ENCODE assay signal across 8 mouse cellular contexts in the genomic region with DNA sequence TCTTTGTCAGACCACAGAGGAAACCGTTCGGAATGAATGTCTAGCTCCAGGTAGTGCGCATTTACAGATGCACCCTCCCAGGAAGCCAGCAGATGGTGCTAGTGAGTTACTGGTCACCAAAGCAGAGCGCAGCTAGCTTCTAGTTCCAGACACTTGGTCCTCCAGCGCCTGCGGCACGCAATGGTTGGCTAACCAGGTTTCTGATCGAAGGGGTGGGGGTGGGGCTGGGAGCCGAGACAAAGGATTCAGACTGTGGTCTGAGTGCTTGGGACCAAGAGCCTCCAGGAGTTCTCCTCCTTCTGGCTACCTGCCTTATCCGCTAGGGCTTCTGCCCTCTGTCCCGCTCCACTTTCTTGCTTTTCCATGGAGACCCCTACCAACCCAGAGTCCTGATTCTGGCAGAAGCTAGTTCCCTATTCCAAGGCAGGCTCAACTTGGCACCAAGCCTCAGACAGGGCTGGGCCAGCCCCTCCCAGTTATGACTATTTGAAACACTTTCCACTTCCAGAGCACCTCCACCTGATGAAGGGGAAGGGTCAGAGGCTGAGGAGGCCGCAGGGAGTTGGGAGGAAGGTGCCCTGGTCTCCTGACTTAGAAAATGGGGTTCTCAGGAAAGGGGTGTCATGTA. TPM values are rescaled to one million over a fixed set of nuclear protein-coding genes. Genes with fewer than 3 reads are reported as not detected.
DNase-seq lines count a peak whose midpoint lies in the region; ATAC-seq and TF ChIP-seq lines count a peak whose summit lies in the region.

No protein-coding gene starts in this region.

- TF ChIP-seq EP300 in heart, adult 2 months (IDR thresholded peaks at IDR 0.05; ENCODE audit: insufficient read depth, low read depth, low read length), result peak; percentile 75; the same call in 1 of the 2 replicates

- no peak overlapping the region for H3K27ac ChIP-seq in heart, adult 2 months
- H3K27ac ChIP-seq in kidney, adult 2 months (ENCODE audit: insufficient read depth, low read depth, low read length), result no peak overlapping the region
- peak overlapping the region; percentile 41 for H3K27ac ChIP-seq in limb, embryonic 12.5 days
- H3K27ac ChIP-seq in midbrain, embryonic 13.5 days, result no peak overlapping the region

- no peaks in the 10 kb centered on the region for H3K27me3 ChIP-seq in heart, adult 2 months (ENCODE audit: control insufficient read depth, insufficient read depth, low read length)
- no peaks in the 10 kb centered on the region for H3K27me3 ChIP-seq in kidney, adult 2 months (replicated peaks; ENCODE audit: control insufficient read depth, insufficient read depth, low read length)
- peaks cover 6% of the 10 kb centered on the region; the same call in 1 of the 2 replicates for H3K27me3 ChIP-seq in limb, embryonic 12.5 days
- peaks cover 26% of the 10 kb centered on the region for H3K27me3 ChIP-seq in midbrain, embryonic 13.5 days

- TF ChIP-seq CTCF in heart, adult 2 months (IDR thresholded peaks at IDR 0.05), result peak; percentile 82
- TF ChIP-seq CTCF in kidney, adult 2 months (conservative IDR thresholded peaks at IDR 0.05; ENCODE audit: insufficient read depth, insufficient read length, low read depth, low read length), result peak; percentile 98

- H3K36me3 ChIP-seq in heart, adult 2 months (ENCODE audit: control insufficient read depth, insufficient read depth, low read length), result no peaks in the 10 kb centered on the region
- H3K36me3 ChIP-seq in kidney, adult 2 months (ENCODE audit: control insufficient read depth, insufficient read depth, low read length), result no peaks in the 10 kb centered on the region
- H3K36me3 ChIP-seq in limb, embryonic 12.5 days, result no peaks in the 10 kb centered on the region
- H3K36me3 ChIP-seq in midbrain, embryonic 13.5 days, result no peaks in the 10 kb centered on the region

- intact Hi-C loops in heart, adult 2 months (cut with DNase I), result loop anchor here (1.0 to 2.0 kb wide), 2 partner anchors 17 to 38 kb away; no protein-coding TSS in a partner anchor

- H3K79me2 ChIP-seq in heart, adult 2 months (replicated peaks; ENCODE audit: control insufficient read depth, insufficient read depth, low read length), result no peaks in the 10 kb centered on the region

- peak overlapping the region; percentile 40 for H3K4me2 ChIP-seq in limb, embryonic 12.5 days
- peak overlapping the region; percentile 45 for H3K4me2 ChIP-seq in midbrain, embryonic 13.5 days (replicated peaks)

- ATAC-seq in limb, embryonic 12.5 days (ENCODE audit: insufficient number of reproducible peaks, insufficient read depth, low FRiP score, low TSS enrichment, low read depth), result peak; percentile 9; the same call in 1 of the 2 replicates
- ATAC-seq in midbrain, embryonic 13.5 days, result peak; percentile 40

- H3K9me3 ChIP-seq in limb, embryonic 12.5 days, result no peaks in the 10 kb centered on the region
- H3K9me3 ChIP-seq in midbrain, embryonic 13.5 days, result no peaks in the 10 kb centered on the region

- no peak for TF ChIP-seq POLR2A in heart, adult 2 months (IDR thresholded peaks at IDR 0.05; ENCODE audit: insufficient read depth, low read depth, low read length)
- TF ChIP-seq POLR2A in kidney, adult 2 months (IDR thresholded peaks at IDR 0.05; ENCODE audit: low read depth, low read length), result no peak

- H3K4me3 ChIP-seq in heart, adult 2 months, result no peak overlapping the region
- H3K4me3 ChIP-seq in kidney, adult 2 months (ENCODE audit: insufficient read depth, low read depth, low read length), result no peak overlapping the region
- peak overlapping the region; percentile 9; the same call in 1 of the 2 replicates for H3K4me3 ChIP-seq in limb, embryonic 12.5 days (replicated peaks)
- no peak overlapping the region; the same call in 1 of the 2 replicates for H3K4me3 ChIP-seq in midbrain, embryonic 13.5 days (replicated peaks)

- peaks cover 7% of the 10 kb centered on the region for H3K4me1 ChIP-seq in heart, adult 2 months (ENCODE audit: control insufficient read depth, insufficient read depth, low read length)
- H3K4me1 ChIP-seq in kidney, adult 2 months (ENCODE audit: control insufficient read depth, insufficient read depth, low read length), result peaks cover 10% of the 10 kb centered on the region; the same call in 1 of the 2 replicates
- H3K4me1 ChIP-seq in limb, embryonic 12.5 days (replicated peaks), result peaks cover 63% of the 10 kb centered on the region
- H3K4me1 ChIP-seq in midbrain, embryonic 13.5 days (replicated peaks), result peaks cover 49% of the 10 kb centered on the region

- no peak overlapping the region for H3K9ac ChIP-seq in heart, adult 2 months (ENCODE audit: low read depth, low read length)
- no peak overlapping the region; the same call in 1 of the 2 replicates for H3K9ac ChIP-seq in limb, embryonic 12.5 days (replicated peaks)
- H3K9ac ChIP-seq in midbrain, embryonic 13.5 days (replicated peaks), result peak overlapping the region; percentile 19; the same call in 1 of the 2 replicates

- peak; percentile 51 for DNase-seq in 3134 (ENCODE audit: extremely low read depth, insufficient read length, low spot score)
- peak; percentile 80 for DNase-seq in adrenal gland, adult 2 months
- peak; percentile 86 for DNase-seq in embryo, embryonic 9.5 days (ENCODE audit: extremely low spot score)
- DNase-seq in heart, adult 2 months, result peak; percentile 71 to 77
- DNase-seq in kidney, adult 2 months, result peak; percentile 84
- peak; percentile 70 for DNase-seq in skeletal muscle tissue, adult 2 months (ENCODE audit: low read depth, low spot score)

- WGBS in heart, adult 2 months, result 22% methylated on average over 12 of the region's 12 CpGs
- 19% methylated on average over 12 of the region's 12 CpGs for WGBS in kidney, adult 2 months
- 11% methylated on average over 12 of the region's 12 CpGs for WGBS in limb, embryonic 12.5 days
- WGBS in midbrain, embryonic 13.5 days, result 7% methylated on average over 12 of the region's 12 CpGs

RNA-seq across cellular contexts. Expression of a gene that starts 2.4 kb away (rescaled TPM):
- total RNA-seq in adrenal gland, adult 2 months (2021), result under 1 TPM; 0.14 to 0.35 TPM
- 1.2 and 2.2 TPM in 2 replicates for polyA plus RNA-seq in adrenal gland, adult 2 months (2012; rRNA removed)
- under 1 TPM in 1 of 2 experiments, not detected in 1; 0.23 TPM for total RNA-seq in heart, adult 2 months (2021)
- polyA plus RNA-seq in heart, adult 2 months (2012; rRNA removed), result 0.08 and 0.32 TPM in 2 replicates
- 310 and 336 TPM in 2 replicates for polyA plus RNA-seq in kidney, adult 2 months (2012; rRNA removed)
- 28.2 and 30.6 TPM in 2 replicates for polyA plus RNA-seq in limb, embryonic 12.5 days (2016; fragmentation: Nextera tagmentation; extraction: Ambion mirVana)
- 11.6 and 16.9 TPM in 2 replicates for polyA plus RNA-seq in midbrain, embryonic 13.5 days (2015; fragmentation: Nextera tagmentation; extraction: Ambion mirVana)

RNA-seq across cellular contexts. Expression of a gene that starts 19.4 kb away (rescaled TPM):
- total RNA-seq in adrenal gland, adult 2 months (2021), result 10 to 100 TPM; 13.8 to 19.2 TPM
- 53.3 and 62.5 TPM in 2 replicates for polyA plus RNA-seq in adrenal gland, adult 2 months (2012; rRNA removed)
- 10 to 100 TPM; 13.0 to 13.3 TPM for total RNA-seq in heart, adult 2 months (2021)
- 37.5 and 40.5 TPM in 2 replicates for polyA plus RNA-seq in heart, adult 2 months (2012; rRNA removed)
- polyA plus RNA-seq in kidney, adult 2 months (2012; rRNA removed), result 47.6 and 57.7 TPM in 2 replicates
- polyA plus RNA-seq in limb, embryonic 12.5 days (2016; fragmentation: Nextera tagmentation; extraction: Ambion mirVana), result 34.8 and 36.9 TPM in 2 replicates
- 26.2 and 31.3 TPM in 2 replicates for polyA plus RNA-seq in midbrain, embryonic 13.5 days (2015; fragmentation: Nextera tagmentation; extraction: Ambion mirVana)

RNA-seq across cellular contexts. Expression of a gene that starts 44.8 kb away (rescaled TPM):
- total RNA-seq in adrenal gland, adult 2 months (2021), result 10 to 100 TPM; 26.2 to 37.5 TPM
- polyA plus RNA-seq in adrenal gland, adult 2 months (2012; rRNA removed), result 50.8 and 65.2 TPM in 2 replicates
- 10 to 100 TPM; 35.0 to 48.8 TPM for total RNA-seq in heart, adult 2 months (2021)
- 73.7 and 89.2 TPM in 2 replicates for polyA plus RNA-seq in heart, adult 2 months (2012; rRNA removed)
- polyA plus RNA-seq in kidney, adult 2 months (2012; rRNA removed), result 11.9 and 19.3 TPM in 2 replicates
- polyA plus RNA-seq in limb, embryonic 12.5 days (2016; fragmentation: Nextera tagmentation; extraction: Ambion mirVana), result 25.3 and 28.9 TPM in 2 replicates
- 93.1 and 111 TPM in 2 replicates for polyA plus RNA-seq in midbrain, embryonic 13.5 days (2015; fragmentation: Nextera tagmentation; extraction: Ambion mirVana)

RNA-seq across cellular contexts. Expression of a gene that starts 49.7 kb away (rescaled TPM):
- total RNA-seq in adrenal gland, adult 2 months (2021), result 100 to 1,000 TPM; 113 to 118 TPM
- polyA plus RNA-seq in adrenal gland, adult 2 months (2012; rRNA removed), result 77.6 and 80.3 TPM in 2 replicates
- 10 to 100 TPM; 46.4 to 48.9 TPM for total RNA-seq in heart, adult 2 months (2021)
- polyA plus RNA-seq in heart, adult 2 months (2012; rRNA removed), result 61.7 and 69.0 TPM in 2 replicates
- 161 and 182 TPM in 2 replicates for polyA plus RNA-seq in kidney, adult 2 months (2012; rRNA removed)
- polyA plus RNA-seq in limb, embryonic 12.5 days (2016; fragmentation: Nextera tagmentation; extraction: Ambion mirVana), result 60.5 and 61.5 TPM in 2 replicates
- polyA plus RNA-seq in midbrain, embryonic 13.5 days (2015; fragmentation: Nextera tagmentation; extraction: Ambion mirVana), result 177 and 182 TPM in 2 replicates
